Mouse (Mus musculus): ENCODE measurements around the gene Tfb2m. TPM values are rescaled to one million over a fixed set of nuclear protein-coding genes. Genes with fewer than 3 reads are reported as not detected.
A peak's percentile ranks its signal among the peaks of the same experiment; 100 is the strongest.
"Not testable (repeated sequence)": the region's sequence is repeated elsewhere in the genome, so short reads cannot be mapped to it uniquely, and the experiment has no call there.

Tfb2m gene
- 13.2 and 17.7 TPM in 2 replicates for polyA plus RNA-seq (2016; fragmentation: Nextera tagmentation; extraction: Ambion mirVana)

DNA sequence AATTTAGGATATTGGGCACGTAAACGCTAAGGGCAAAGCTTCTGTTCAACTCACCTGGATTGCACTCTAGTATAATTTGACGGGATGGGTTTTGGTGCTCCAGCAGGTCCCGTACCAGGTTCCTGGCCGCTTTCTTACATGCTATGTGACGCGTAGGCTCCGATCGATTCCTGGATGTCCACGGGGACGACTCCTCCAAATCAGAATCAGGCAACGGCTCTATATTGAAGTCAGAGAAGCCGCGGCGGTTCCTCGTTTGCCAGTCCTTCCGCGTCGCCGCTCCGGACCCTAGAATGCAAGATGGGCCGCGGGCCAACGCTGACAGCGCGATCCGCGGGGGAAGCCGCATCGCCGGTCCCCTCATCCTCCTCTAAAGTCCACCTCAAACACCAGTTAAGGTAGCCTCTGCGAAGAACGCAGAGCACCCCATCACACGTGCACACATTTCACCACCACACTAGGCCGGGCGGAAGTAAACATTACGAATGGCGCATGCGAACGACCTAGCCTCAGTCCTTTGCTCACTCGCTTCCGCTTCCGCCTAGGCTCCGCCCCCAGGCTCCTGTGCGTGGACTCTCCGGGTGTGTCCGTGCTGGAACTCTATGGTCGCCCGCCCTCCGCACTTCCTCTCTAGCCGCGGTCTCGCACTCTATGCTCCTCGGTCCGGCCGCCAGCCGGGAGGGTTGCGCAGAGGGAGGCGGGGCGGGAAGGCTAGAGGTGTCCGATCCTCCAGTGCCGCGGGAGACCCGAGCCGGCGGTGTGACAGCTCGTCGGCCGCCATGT is at the start of gene Tfb2m, which contains the start of gene Cnst:
Tfb2m (minus strand) TSS at position 500 of the 783 bp plus-strand sequence.
Cnst (plus strand) TSS at position 603 of the 783 bp plus-strand sequence.
- Histone ChIP-seq H3K36me3 (peaks cover 36% of the 10 kb centered on the region), H3K4me1 (peaks cover 53% of the 10 kb centered on the region), H3K27ac (peak within 1 kb of the TSS; percentile 97), H3K4me2 (peak within 1 kb of the TSS; percentile 82), H3K4me3 (peak within 1 kb of the TSS; percentile 91), H3K9ac (peak within 1 kb of the TSS; percentile 94)
- 1% methylated on average over 69 of the region's 69 CpGs for WGBS (ENCODE audit: insufficient replicate concordance)
- not testable (repeated sequence) for H3K9me3 ChIP-seq (replicated peaks); H3K27me3 ChIP-seq (replicated peaks)
- peak; percentile 99 for ATAC-seq

DNA sequence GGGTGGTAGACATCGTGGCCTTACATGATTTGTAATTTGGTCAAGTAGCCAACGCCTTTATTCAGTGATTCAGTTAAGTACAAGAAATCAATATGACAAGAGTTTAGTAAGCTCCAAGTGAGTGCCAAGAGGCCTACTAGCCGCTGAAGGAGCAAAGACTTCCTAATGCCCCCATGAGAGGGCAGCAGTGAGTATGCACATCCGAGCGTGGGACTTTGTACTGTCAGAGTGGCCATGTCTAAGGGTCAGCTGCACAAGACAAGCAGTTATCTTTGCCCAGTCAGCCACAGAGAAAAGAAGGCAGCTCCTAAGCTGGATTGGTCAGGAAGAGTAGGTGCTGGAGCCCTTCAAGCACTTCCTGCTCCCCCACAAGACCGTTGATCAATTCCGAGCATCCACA is 46.9 kb upstream of the Tfb2m start:
- Histone ChIP-seq H3K27me3 (replicated peaks) (no peaks in the 10 kb centered on the region), H3K9ac (no peak overlapping the region), H3K4me3 (no peak overlapping the region), H3K9me3 (replicated peaks) (no peaks in the 10 kb centered on the region), H3K4me1 (0 out of 2 replicates have a peak, but pooled peaks cover 6% of the 10 kb centered on the region), H3K36me3 (peaks cover 25% of the 10 kb centered on the region), H3K27ac (no peak overlapping the region), H3K4me2 (no peak overlapping the region)
- peak; percentile 32; the same call in 1 of the 2 replicates for ATAC-seq
- WGBS (ENCODE audit: insufficient replicate concordance) = 72% methylated on average over 7 of the region's 7 CpGs

DNA sequence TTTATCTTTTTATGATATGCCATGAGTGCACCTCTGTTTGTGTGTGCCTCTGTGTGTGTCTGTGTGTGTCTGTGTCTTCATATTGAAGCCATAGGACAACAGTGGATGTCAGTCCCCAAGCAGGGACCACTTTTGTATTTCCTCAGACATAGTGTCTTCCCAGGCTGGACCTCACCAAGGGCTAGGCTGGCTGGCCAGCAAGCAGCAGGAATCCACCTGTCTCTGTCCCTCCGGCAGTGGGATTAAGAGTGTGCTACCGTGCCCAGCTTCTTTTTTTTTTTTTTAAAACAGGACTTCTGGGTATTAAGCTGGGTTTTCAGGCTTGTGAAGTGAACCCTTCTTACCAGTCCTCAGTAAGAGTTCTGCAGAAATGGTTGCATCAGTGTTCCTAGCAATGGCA is 46.1 kb upstream of the Tfb2m start:
- no peak overlapping the region for H3K9ac ChIP-seq
- H3K4me1 ChIP-seq = peaks cover 7% of the 10 kb centered on the region; the same call in 1 of the 2 replicates
- H3K36me3 ChIP-seq = peaks cover 25% of the 10 kb centered on the region
- 90% methylated on average over 2 of the region's 2 CpGs for WGBS (ENCODE audit: insufficient replicate concordance)
- ATAC-seq = no peak
- H3K27me3 ChIP-seq (replicated peaks) = no peaks in the 10 kb centered on the region
- H3K9me3 ChIP-seq (replicated peaks) = no peaks in the 10 kb centered on the region
- no peak overlapping the region for H3K27ac ChIP-seq
- no peak overlapping the region for H3K4me3 ChIP-seq
- H3K4me2 ChIP-seq = no peak overlapping the region

DNA sequence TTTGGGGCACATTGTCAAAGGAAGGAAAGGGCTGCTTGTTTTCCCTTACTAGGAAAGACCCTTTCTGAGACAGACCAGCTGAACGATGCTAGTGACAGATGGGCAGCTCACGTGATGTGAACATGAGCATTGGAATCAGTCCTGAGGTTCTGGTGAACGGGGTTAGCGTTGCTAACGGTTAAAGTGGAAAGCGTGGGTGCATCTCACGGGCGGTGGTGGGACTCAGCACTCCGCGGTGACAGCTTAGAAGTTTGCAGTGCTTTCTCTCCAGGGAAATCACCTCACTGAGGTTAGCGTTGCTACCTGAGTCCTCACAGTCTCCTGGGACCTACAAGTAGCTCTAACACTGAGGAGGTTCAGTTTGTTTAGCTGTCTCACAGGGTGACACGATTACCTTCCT is 45.6 kb upstream of the Tfb2m start:
- Histone ChIP-seq H3K27me3 (replicated peaks) (no peaks in the 10 kb centered on the region), H3K4me3 (no peak overlapping the region), H3K36me3 (peaks cover 22% of the 10 kb centered on the region), H3K4me2 (no peak overlapping the region), H3K27ac (no peak overlapping the region), H3K4me1 (peaks cover 12% of the 10 kb centered on the region), H3K9ac (no peak overlapping the region), H3K9me3 (replicated peaks) (no peaks in the 10 kb centered on the region)
- ATAC-seq = no peak
- WGBS (ENCODE audit: insufficient replicate concordance) = 88% methylated on average over 12 of the region's 12 CpGs

DNA sequence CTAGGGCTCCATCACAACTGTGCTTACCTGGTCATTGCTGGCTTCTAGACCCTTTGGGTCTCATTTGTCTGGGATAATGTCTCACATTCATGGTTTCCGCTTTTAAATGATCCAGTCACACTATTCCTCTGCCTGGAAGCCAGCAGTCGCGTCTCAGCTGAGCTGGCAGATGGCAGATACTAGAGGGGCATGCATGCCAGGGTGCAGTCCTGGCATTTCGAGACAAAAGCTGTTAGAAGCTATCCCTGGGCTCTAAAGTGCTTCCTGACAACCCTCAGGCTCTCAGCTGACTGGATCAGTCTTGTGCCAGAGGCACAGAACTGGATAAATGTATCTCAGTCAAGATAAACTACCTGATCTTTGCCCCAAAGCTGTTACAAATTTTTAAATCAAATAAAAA is 42.2 kb upstream of the Tfb2m start:
- Histone ChIP-seq H3K9ac (no peak overlapping the region), H3K4me2 (no peak overlapping the region), H3K4me1 (peaks cover 33% of the 10 kb centered on the region), H3K36me3 (peaks cover 8% of the 10 kb centered on the region), H3K27ac (no peak overlapping the region), H3K9me3 (replicated peaks) (no peaks in the 10 kb centered on the region), H3K4me3 (no peak overlapping the region), H3K27me3 (replicated peaks) (no peaks in the 10 kb centered on the region)
- WGBS (ENCODE audit: insufficient replicate concordance) = 82% methylated on average over 4 of the region's 4 CpGs
- ATAC-seq = no peak

DNA sequence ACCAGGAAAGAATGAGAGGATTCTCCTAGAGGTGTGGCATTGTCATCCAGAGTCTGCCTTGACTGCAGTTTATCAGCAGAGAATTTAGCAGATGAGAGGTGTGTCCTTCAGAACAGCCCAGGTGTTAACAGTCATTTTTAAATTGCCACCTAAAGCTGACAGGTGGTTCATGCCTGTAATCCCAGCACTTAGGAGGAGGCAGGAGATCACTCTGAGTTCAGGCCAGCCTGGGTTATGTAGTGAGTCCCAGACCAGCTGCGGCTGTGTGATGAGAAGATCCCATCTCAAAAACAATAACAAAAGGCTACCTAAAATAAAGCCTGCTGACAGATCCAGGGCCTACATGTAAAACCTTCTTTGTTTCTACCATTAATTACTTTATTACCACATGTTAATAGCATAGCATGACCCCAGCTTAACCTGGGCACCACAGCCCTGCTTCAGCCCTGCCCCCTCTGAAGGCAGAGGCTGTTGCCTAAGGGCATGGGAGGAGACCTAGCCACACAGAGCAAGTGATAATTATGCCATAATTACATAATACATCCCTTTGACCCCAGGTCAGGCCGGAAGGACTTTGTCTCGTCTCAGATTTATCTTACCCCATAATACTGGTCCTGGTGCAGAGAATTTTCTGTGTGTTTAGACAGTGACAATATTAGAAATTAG is 40.5 kb upstream of the Tfb2m start:
- 79% methylated on average over 3 of the region's 3 CpGs for WGBS (ENCODE audit: insufficient replicate concordance)
- Histone ChIP-seq H3K9ac (no peak overlapping the region), H3K4me2 (no peak overlapping the region), H3K4me1 (peaks cover 47% of the 10 kb centered on the region), H3K9me3 (replicated peaks) (no peaks in the 10 kb centered on the region), H3K27me3 (replicated peaks) (no peaks in the 10 kb centered on the region), H3K4me3 (no peak overlapping the region), H3K36me3 (no peaks in the 10 kb centered on the region), H3K27ac (no peak overlapping the region)
- no peak for ATAC-seq

DNA sequence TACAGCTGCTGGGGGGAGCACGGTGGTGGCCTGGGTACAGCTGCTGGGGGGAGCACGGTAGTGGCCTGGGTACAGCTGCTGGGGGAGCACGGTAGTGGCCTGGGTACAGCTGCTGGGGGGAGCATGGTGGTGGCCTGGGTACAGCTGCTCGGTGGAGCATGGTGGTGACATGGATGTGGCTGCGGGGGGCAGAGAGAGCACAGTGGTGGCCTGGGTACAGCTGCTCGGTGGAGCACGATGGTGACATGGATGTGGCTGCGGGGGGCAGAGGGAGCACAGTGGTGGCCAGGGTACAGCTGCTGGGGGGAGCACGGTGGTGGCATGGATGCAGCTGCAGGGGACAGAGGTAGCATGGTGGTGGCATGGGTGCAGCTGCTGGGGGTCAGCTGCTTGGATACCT is 39.6 kb upstream of the Tfb2m start:
- Histone ChIP-seq H3K4me3 (no peak overlapping the region), H3K27ac (no peak overlapping the region), H3K4me2 (no peak overlapping the region), H3K36me3 (peaks cover 6% of the 10 kb centered on the region), H3K9me3 (replicated peaks) (no peaks in the 10 kb centered on the region), H3K27me3 (replicated peaks) (no peaks in the 10 kb centered on the region), H3K9ac (no peak overlapping the region), H3K4me1 (peaks cover 53% of the 10 kb centered on the region)
- 91% methylated on average over 9 of the region's 9 CpGs for WGBS (ENCODE audit: insufficient replicate concordance)
- ATAC-seq = no peak

DNA sequence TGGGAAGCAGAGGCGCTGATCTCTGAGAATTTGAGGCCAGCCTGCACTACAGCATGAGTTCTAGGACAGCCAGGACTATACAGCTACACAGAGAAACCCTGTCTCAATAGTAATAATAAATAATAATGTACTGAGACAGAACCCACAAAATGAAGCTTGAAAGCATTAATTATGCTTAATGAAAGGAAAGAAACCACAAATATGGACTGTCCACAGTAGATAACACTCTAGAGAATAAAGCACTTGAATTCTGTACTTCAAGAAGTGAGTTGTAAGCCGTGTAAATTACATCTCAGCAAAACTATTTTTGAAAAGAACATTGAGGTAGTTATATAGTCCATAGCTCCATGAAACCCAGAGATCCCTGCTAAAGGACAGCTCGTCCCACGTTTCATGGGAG is 38.2 kb upstream of the Tfb2m start:
- Histone ChIP-seq H3K4me1 (peaks cover 67% of the 10 kb centered on the region), H3K9me3 (replicated peaks) (no peaks in the 10 kb centered on the region), H3K4me3 (no peak overlapping the region), H3K4me2 (no peak overlapping the region), H3K9ac (no peak overlapping the region), H3K36me3 (peaks cover 20% of the 10 kb centered on the region), H3K27ac (no peak overlapping the region), H3K27me3 (replicated peaks) (no peaks in the 10 kb centered on the region)
- WGBS (ENCODE audit: insufficient replicate concordance) = 83% methylated on average over 4 of the region's 4 CpGs
- ATAC-seq = no peak

DNA sequence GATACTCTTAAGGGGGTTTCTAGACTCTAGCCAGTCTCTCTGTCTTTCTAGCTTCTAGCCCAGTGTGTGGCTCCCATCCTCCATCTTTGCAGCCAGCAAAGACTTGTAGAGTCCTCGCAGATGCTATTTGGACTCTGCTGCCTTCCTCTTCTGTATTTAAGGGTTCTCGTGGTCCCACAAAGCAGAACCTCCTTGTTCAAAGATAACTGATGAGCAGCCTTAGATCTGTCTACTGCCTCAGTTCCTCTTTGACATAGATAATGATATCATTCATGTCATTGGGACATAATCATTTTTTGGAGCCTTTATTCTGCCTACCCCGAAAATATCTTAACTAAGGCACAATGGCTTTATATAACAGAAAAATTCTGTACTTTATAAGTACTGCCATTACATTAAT is 37.0 kb upstream of the Tfb2m start:
- no peak overlapping the region for H3K4me3 ChIP-seq
- 43% methylated on average over 3 of the region's 3 CpGs for WGBS (ENCODE audit: insufficient replicate concordance)
- H3K4me1 ChIP-seq = peaks cover 79% of the 10 kb centered on the region

DNA sequence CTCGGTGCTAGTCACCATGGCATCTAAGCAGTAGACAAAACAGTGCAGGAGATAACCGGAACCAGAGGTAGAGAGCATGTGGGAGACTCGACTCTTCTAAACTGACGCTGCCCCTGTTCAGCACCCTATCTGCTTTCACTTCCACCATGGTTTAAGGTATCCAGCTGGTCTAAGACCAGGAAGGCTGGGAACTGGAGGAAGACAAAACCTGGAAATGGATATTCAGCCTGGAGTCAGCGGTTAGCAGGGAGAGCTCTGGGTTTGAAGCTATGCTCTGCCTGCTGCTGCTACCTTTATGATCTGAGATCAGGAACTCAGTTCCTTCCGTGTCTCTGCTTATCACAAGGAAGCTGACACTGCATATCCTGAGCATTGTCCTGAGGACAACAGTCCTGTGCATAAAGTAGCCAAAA is 36.0 kb upstream of the Tfb2m start:
- 0 out of 2 replicates have a peak overlapping the region, but pooled peaks have one; percentile 18 for H3K27ac ChIP-seq
- peaks cover 83% of the 10 kb centered on the region for H3K4me1 ChIP-seq
- ATAC-seq = peak; percentile 33
- no peak overlapping the region for H3K4me3 ChIP-seq
- H3K9ac ChIP-seq = no peak overlapping the region
- no peaks in the 10 kb centered on the region for H3K27me3 ChIP-seq (replicated peaks)
- 18% methylated on average over 6 of the region's 6 CpGs for WGBS (ENCODE audit: insufficient replicate concordance)
- peak overlapping the region; percentile 40 for H3K4me2 ChIP-seq
- no peaks in the 10 kb centered on the region for H3K9me3 ChIP-seq (replicated peaks)
- peaks cover 25% of the 10 kb centered on the region for H3K36me3 ChIP-seq

More for the DNA sequence above, 37.0 kb upstream of the Tfb2m start:
- Histone ChIP-seq H3K36me3 (peaks cover 25% of the 10 kb centered on the region), H3K4me2 (no peak overlapping the region), H3K27ac (no peak overlapping the region), H3K27me3 (replicated peaks) (no peaks in the 10 kb centered on the region), H3K9ac (no peak overlapping the region), H3K9me3 (replicated peaks) (no peaks in the 10 kb centered on the region)
- no peak for ATAC-seq

DNA sequence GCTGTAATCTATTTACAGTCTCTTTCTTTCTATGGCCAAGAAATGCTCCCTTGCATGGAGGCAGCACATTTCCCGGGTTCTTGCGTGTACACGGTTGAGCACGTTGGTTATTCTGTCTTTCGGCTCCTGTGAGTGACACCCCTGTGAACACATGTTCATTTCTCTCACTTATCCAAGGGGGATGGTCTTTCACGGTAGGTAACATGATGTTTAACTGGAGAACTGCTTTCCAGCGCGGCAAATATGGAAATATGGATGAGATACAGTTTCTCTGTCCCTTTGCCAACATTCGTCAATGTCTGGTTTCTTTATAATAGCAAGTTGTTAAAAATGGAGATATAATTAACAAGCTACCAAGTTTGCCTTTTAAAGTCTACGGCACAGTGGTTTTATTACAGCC is 35.4 kb upstream of the Tfb2m start:
- Histone ChIP-seq H3K4me2 (peak overlapping the region; percentile 40; the same call in 1 of the 2 replicates), H3K9ac (no peak overlapping the region), H3K27me3 (replicated peaks) (no peaks in the 10 kb centered on the region), H3K4me1 (peaks cover 81% of the 10 kb centered on the region), H3K27ac (no peak overlapping the region), H3K4me3 (no peak overlapping the region), H3K9me3 (replicated peaks) (no peaks in the 10 kb centered on the region), H3K36me3 (peaks cover 25% of the 10 kb centered on the region)
- ATAC-seq = no peak
- WGBS (ENCODE audit: insufficient replicate concordance) = 84% methylated on average over 10 of the region's 10 CpGs

DNA sequence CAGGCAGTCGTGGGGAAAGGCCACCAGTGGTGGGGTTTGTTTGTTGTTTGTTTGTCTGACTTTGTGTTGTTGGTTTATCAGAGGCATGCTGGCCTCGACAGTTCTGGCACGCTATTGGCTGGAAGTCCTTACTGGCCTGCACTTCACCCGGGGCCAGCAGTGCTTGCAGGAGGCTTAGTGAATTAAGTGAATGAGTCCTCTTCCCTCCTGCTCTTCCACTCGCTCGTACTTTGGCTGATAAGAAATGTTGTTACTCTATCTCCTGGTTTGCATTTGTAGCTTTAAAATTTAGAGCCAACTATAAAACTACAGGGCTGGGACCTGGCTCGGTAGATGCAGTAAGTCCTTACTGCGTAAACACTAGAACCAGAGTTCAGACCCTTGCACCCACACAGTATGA is 34.1 kb upstream of the Tfb2m start:
- no peak; the same call in 1 of the 2 replicates for ATAC-seq
- WGBS (ENCODE audit: insufficient replicate concordance) = 33% methylated on average over 8 of the region's 8 CpGs
- peaks cover 81% of the 10 kb centered on the region for H3K4me1 ChIP-seq
- no peak overlapping the region for H3K9ac ChIP-seq
- no peak overlapping the region for H3K4me3 ChIP-seq
- peak overlapping the region; percentile 46 for H3K27ac ChIP-seq
- H3K4me2 ChIP-seq = no peak overlapping the region
- H3K27me3 ChIP-seq (replicated peaks) = no peaks in the 10 kb centered on the region
- H3K36me3 ChIP-seq = peaks cover 25% of the 10 kb centered on the region
- H3K9me3 ChIP-seq (replicated peaks) = no peaks in the 10 kb centered on the region
